In the genomic region with DNA sequence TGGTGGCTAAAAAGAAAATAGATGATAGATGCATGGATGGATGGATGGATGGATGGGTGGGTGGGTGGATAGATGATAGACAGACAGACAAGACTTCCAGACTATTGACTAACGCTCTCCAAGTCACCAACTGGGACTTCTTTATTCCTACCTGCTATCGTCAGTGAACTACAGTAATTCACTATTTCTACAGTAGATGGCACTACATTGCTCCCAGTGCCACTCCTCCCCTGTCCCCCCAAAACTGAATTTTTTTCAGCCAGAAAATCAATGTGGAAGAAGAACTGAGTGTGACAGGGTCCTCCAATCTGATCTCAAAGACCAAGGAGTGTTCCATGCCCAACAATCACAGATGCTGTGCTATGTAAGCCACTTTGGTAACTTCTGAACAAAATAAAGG, we compare ENCODE assay signal across 14 mouse cellular contexts. TPM values are rescaled to one million over a fixed set of nuclear protein-coding genes. Genes with fewer than 3 reads are reported as not detected.
DNase-seq lines count a peak whose midpoint lies in the region; ATAC-seq and TF ChIP-seq lines count a peak whose summit lies in the region.
"Had no signal": no experiment of that assay in that cellular context is flagged by ENCODE, and none has a peak within 500 bp of the region (broad histone marks: within the 10 kb centered on the region; RNA-seq: fewer than 3 reads in every experiment).

No protein-coding gene starts in this region.

- H3K4me3 ChIP-seq in liver, adult 2 months (ENCODE audit: insufficient read depth, low read depth, low read length) = no peak overlapping the region
- no peak overlapping the region for H3K4me3 ChIP-seq in cortical plate, adult 2 months (ENCODE audit: insufficient read depth, low read length)
- H3K4me3 ChIP-seq: lung, embryonic 15.5 days had no signal

- no peaks in the 10 kb centered on the region for H3K36me3 ChIP-seq in liver, adult 2 months (ENCODE audit: control insufficient read depth, insufficient read depth, low read length)
- H3K36me3 ChIP-seq: lung, embryonic 15.5 days had no signal

- H3K27me3 ChIP-seq in liver, adult 2 months (ENCODE audit: control insufficient read depth, insufficient read depth, low read length) = no peaks in the 10 kb centered on the region
- H3K27me3 ChIP-seq: lung, embryonic 15.5 days had no signal

- no peak overlapping the region for H3K27ac ChIP-seq in liver, adult 2 months (replicated peaks; ENCODE audit: insufficient read depth, low read depth, low read length)
- no peak overlapping the region for H3K27ac ChIP-seq in cortical plate, adult 2 months (ENCODE audit: insufficient read depth, low read length)
- H3K27ac ChIP-seq: lung, embryonic 15.5 days had no signal

- peak; percentile 54 for ATAC-seq in CD4-positive, CD25-positive, alpha-beta regulatory T cell, adult 4 months

- peaks cover 9% of the 10 kb centered on the region for H3K4me1 ChIP-seq in liver, adult 2 months (ENCODE audit: control insufficient read depth, insufficient read depth, low read length)
- no peaks in the 10 kb centered on the region for H3K4me1 ChIP-seq in cortical plate, adult 2 months (ENCODE audit: control insufficient read depth, insufficient read depth, low read length)

- TF ChIP-seq POLR2A in liver, adult 2 months (IDR thresholded peaks at IDR 0.05; ENCODE audit: extremely low read depth, insufficient read depth, low read length) = no peak
- TF ChIP-seq POLR2A in cortical plate, adult 2 months (IDR thresholded peaks at IDR 0.05; ENCODE audit: extremely low read depth, insufficient read depth, low read length) = no peak

- TF ChIP-seq CTCF in liver, adult 2 months (IDR thresholded peaks at IDR 0.05; ENCODE audit: low read depth, low read length) = peak; percentile 18; the same call in 1 of the 2 replicates
- TF ChIP-seq CTCF in cortical plate, adult 2 months (IDR thresholded peaks at IDR 0.05; ENCODE audit: extremely low read depth, insufficient read depth, low read length) = peak; percentile 16; the same call in 1 of the 2 replicates

- peak; percentile 18 for DNase-seq in liver, adult 2 months (ENCODE audit: extremely low read depth, low read depth, low spot score)
- DNase-seq in liver (no peak), A20 (ENCODE audit: low read depth, low spot score) (peak; percentile 61)
- DNase-seq in frontal cortex, postnatal 25 days (ENCODE audit: low spot score in 2 of 2) = no peak
- no peak for DNase-seq in cerebellum, adult 18-20 months
- DNase-seq in kidney, adult 11 months = no peak
- DNase-seq: embryo, embryonic 11 days; gastrocnemius, postnatal 36 days; kidney, postnatal 10 days; thymus, adult 18-20 months had no signal

- H3K79me2 ChIP-seq in liver, adult 2 months (ENCODE audit: control insufficient read depth, insufficient read depth, low read length) = no peaks in the 10 kb centered on the region

- H3K9ac ChIP-seq in liver, adult 2 months (ENCODE audit: low read depth, low read length) = no peak overlapping the region
- H3K9ac ChIP-seq: lung, embryonic 15.5 days had no signal

- 33% methylated on average over 2 of the region's 2 CpGs for WGBS in liver, adult 2 months

RNA-seq across cellular contexts. Expression of gene Impdh1, which starts 25.5 kb away (rescaled TPM):
- total RNA-seq in liver, adult 2 months (2014; rRNA removed) = 1.1 and 2.6 TPM in 2 replicates
- 3.4 and 5.2 TPM in 2 replicates for polyA plus RNA-seq in liver, adult 2 months (2012; rRNA removed)
- polyA plus RNA-seq in CD4-positive, CD25-positive, alpha-beta regulatory T cell, adult 4 months (2017; shearing (Covaris generic)) = 10 to 100 TPM; 18.5 to 22.7 TPM
- polyA plus RNA-seq in cortical plate, adult 2 months (2012; rRNA removed) = 64.4 and 65.6 TPM in 2 replicates

RNA-seq across cellular contexts. Expression of gene Hilpda, which starts 30.6 kb away (rescaled TPM):
- total RNA-seq in liver, adult 2 months (2014; rRNA removed) = 2.5 and 3.3 TPM in 2 replicates
- 4.0 and 5.8 TPM in 2 replicates for polyA plus RNA-seq in liver, adult 2 months (2012; rRNA removed)
- polyA plus RNA-seq in CD4-positive, CD25-positive, alpha-beta regulatory T cell, adult 4 months (2017; shearing (Covaris generic)) = 10 to 100 TPM; 32.4 to 37.1 TPM
- polyA plus RNA-seq in cortical plate, adult 2 months (2012; rRNA removed) = 12.3 and 12.9 TPM in 2 replicates

RNA-seq across cellular contexts. Expression of gene Fam71f2, which starts 37.7 kb away (rescaled TPM):
- not detected in 2 replicates for total RNA-seq in liver, adult 2 months (2014; rRNA removed)
- polyA plus RNA-seq in liver, adult 2 months (2012; rRNA removed) = 0.24 TPM in 1 of 2 replicates, not detected in the other
- under 1 TPM in 1 of 2 experiments, not detected in 1; 0.44 TPM for polyA plus RNA-seq in CD4-positive, CD25-positive, alpha-beta regulatory T cell, adult 4 months (2017; shearing (Covaris generic))
- 1.7 and 3.0 TPM in 2 replicates for polyA plus RNA-seq in cortical plate, adult 2 months (2012; rRNA removed)
- total RNA-seq: gastrocnemius, postnatal 36 days; hematopoietic stem cell, adult 5-6 weeks had no signal

Comparison
In these comparisons a context has a peak if more than half of its experiments do, and no peak if none do; other contexts are left out.
1. DNase-seq: peak in liver, adult 2 months (single experiment) and A20 (single experiment); none in liver (single experiment), frontal cortex, postnatal 25 days (0 of 2), cerebellum, adult 18-20 months (0 of 2) and kidney, adult 11 months (single experiment).